Mouse (Mus musculus): ENCODE measurements around the gene Kcnh7. TPM values are rescaled to one million over a fixed set of nuclear protein-coding genes. Genes with fewer than 3 reads are reported as not detected.
A peak's percentile ranks its signal among the peaks of the same experiment; 100 is the strongest.

Gene Kcnh7
- polyA plus RNA-seq, 1 experiment from 2014 or later = 0.13 TPM

DNA sequence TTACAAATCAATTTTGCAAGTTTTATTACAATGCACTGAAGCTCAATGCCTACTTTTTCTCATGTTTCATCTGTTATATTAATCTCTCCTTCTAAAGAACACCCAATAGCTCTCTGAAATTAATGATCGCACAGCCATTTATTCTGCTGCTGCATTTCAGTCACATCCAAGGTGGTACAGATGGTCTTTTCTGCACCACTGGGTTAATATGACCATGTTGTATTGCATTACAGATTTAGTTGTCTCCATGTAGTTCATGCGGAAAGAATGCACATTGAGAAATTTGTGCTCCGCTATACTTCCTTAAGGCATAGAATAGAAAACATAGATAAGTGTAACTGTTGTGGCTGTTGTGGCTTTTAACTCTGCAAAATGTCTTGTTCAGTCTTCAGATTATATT is 328.7 kb downstream of the Kcnh7 start:
- H3K27me3 ChIP-seq (ENCODE audit: insufficient read depth, low read length) = no peaks in the 10 kb centered on the region
- no peak for TF ChIP-seq CTCF (IDR thresholded peaks at IDR 0.05; ENCODE audit: low read depth)
- H3K4me3 ChIP-seq (ENCODE audit: low read depth, low read length) = no peak overlapping the region
- H3K4me1 ChIP-seq (ENCODE audit: insufficient read depth) = no peaks in the 10 kb centered on the region
- WGBS = 94% methylated on average over 3 of the region's 3 CpGs
- no peak overlapping the region for H3K4me2 ChIP-seq
- no peak overlapping the region for H3K9ac ChIP-seq
- no peak overlapping the region for H3K27ac ChIP-seq (ENCODE audit: low read depth)
- DNase-seq (no peak), ATAC-seq (ENCODE audit: insufficient read depth) (no peak)
- H3K36me3 ChIP-seq (ENCODE audit: insufficient read depth) = no peaks in the 10 kb centered on the region
- H3K9me3 ChIP-seq (ENCODE audit: low read depth, low read length) = no peaks in the 10 kb centered on the region

DNA sequence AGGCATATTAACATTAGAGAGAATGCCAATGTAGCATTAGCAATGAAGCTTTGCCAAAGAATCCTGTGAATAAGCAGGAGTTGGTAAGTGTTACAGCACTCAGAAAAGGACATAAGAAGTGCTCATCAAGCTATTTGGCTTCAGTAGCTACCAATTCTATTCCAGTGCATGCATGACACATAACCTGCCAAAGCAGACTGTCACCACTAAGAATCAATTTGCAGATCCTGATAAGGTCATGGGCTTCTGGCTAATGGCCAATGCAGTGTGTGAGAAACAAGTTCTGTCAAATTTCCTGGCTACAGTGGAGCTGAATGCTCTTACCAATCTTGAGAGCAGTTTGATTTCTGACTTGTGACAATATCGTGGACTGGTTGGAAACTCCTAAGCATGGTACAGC is 341.5 kb downstream of the Kcnh7 start:
- TF ChIP-seq CTCF (IDR thresholded peaks at IDR 0.05; ENCODE audit: low read depth) = no peak

DNA sequence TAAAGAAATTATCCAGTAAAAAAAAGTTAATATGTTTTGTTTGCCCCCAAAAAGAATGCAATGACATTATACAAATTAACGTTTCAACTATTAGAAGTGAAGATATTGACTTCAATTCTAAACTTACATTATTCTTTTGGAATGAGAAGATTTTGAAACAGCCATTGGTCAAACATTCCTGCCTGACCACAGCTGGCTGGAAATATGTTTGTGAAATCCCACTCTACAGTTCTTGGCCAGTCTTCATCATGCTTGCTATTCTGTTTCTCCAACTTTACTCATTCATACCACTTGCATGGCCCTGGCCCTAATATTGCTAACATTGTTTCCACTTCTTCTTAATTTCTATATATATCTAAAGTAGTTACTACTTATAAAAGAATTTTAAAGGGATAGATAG is 349.8 kb downstream of the Kcnh7 start:
- Histone ChIP-seq H3K27ac (ENCODE audit: low read depth) (no peak overlapping the region), H3K9me3 (ENCODE audit: low read depth, low read length) (no peaks in the 10 kb centered on the region), H3K4me1 (ENCODE audit: insufficient read depth) (no peaks in the 10 kb centered on the region), H3K4me3 (ENCODE audit: low read depth, low read length) (no peak overlapping the region), H3K27me3 (ENCODE audit: insufficient read depth, low read length) (no peaks in the 10 kb centered on the region), H3K36me3 (ENCODE audit: insufficient read depth) (no peaks in the 10 kb centered on the region), H3K9ac (no peak overlapping the region), H3K4me2 (no peak overlapping the region)
- DNase-seq (no peak), ATAC-seq (ENCODE audit: insufficient read depth) (no peak)
- TF ChIP-seq CTCF (IDR thresholded peaks at IDR 0.05; ENCODE audit: low read depth) = no peak
- 65% methylated on average over 1 of the region's 1 CpGs for WGBS

More for the DNA sequence above, 341.5 kb downstream of the Kcnh7 start:
- DNase-seq = peak; percentile 10
- Histone ChIP-seq H3K27me3 (ENCODE audit: insufficient read depth, low read length) (no peaks in the 10 kb centered on the region), H3K4me1 (ENCODE audit: insufficient read depth) (no peaks in the 10 kb centered on the region), H3K27ac (ENCODE audit: low read depth) (no peak overlapping the region), H3K4me3 (ENCODE audit: low read depth, low read length) (no peak overlapping the region), H3K9me3 (ENCODE audit: low read depth, low read length) (no peaks in the 10 kb centered on the region), H3K9ac (no peak overlapping the region), H3K36me3 (ENCODE audit: insufficient read depth) (no peaks in the 10 kb centered on the region), H3K4me2 (no peak overlapping the region)
- no peak for ATAC-seq (ENCODE audit: insufficient read depth)
- 30% methylated on average over 1 of the region's 1 CpGs for WGBS

DNA sequence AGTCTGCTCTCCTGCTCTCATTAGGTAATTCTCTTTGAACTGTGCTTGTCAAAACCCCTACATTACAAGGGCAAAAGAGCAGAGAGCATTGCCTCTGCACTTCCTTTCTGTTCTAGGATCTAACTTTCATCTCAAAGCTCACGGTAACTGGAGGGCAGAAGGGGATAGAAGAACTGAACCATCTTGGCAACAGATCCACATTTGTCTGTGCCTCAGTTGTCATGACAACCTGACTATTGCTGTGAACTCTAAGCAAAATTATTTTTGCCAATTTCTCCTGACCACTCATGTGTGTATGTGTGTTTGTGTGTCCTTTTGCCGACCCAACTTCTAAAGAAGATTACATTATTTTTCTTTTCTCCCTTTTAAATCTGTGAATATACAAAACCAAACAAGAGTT is 364.9 kb downstream of the Kcnh7 start:
- no peak for DNase-seq
- Histone ChIP-seq H3K4me1 (ENCODE audit: insufficient read depth) (no peaks in the 10 kb centered on the region), H3K4me3 (ENCODE audit: low read depth, low read length) (no peak overlapping the region), H3K27me3 (ENCODE audit: insufficient read depth, low read length) (no peaks in the 10 kb centered on the region), H3K9ac (no peak overlapping the region), H3K36me3 (ENCODE audit: insufficient read depth) (no peaks in the 10 kb centered on the region), H3K4me2 (no peak overlapping the region), H3K27ac (ENCODE audit: low read depth) (no peak overlapping the region), H3K9me3 (ENCODE audit: low read depth, low read length) (no peaks in the 10 kb centered on the region)
- 58% methylated on average over 2 of the region's 2 CpGs for WGBS
- no peak for ATAC-seq (ENCODE audit: insufficient read depth)
- no peak for TF ChIP-seq CTCF (IDR thresholded peaks at IDR 0.05; ENCODE audit: low read depth)

DNA sequence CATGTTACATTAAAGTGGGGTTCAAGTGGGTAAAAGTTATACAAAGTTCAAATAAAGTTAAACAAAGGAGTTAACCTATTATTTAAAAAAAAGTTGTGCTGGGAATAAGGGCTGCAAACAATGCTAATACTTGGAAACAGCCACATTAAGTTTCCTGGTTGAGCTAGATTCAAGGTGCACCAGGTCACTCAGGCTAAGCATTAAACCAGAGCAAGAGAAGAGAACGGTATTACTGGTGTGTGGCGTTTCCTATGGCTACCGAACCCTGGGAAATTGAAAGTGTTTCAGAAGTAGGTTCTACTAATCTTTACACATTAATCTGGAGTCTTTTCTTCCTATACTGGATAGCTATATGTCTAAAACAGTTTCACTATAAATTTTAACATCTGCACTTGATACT is 368.1 kb downstream of the Kcnh7 start:
- H3K9me3 ChIP-seq (ENCODE audit: low read depth, low read length) = no peaks in the 10 kb centered on the region
- no peaks in the 10 kb centered on the region for H3K36me3 ChIP-seq (ENCODE audit: insufficient read depth)
- no peak overlapping the region for H3K27ac ChIP-seq (ENCODE audit: low read depth)
- no peak for TF ChIP-seq CTCF (IDR thresholded peaks at IDR 0.05; ENCODE audit: low read depth)
- no peak for ATAC-seq (ENCODE audit: insufficient read depth)
- H3K27me3 ChIP-seq (ENCODE audit: insufficient read depth, low read length) = no peaks in the 10 kb centered on the region
- 88% methylated on average over 3 of the region's 3 CpGs for WGBS
- DNase-seq = no peak
- H3K9ac ChIP-seq = no peak overlapping the region
- no peak overlapping the region for H3K4me2 ChIP-seq
- no peak overlapping the region for H3K4me3 ChIP-seq (ENCODE audit: low read depth, low read length)
- no peaks in the 10 kb centered on the region for H3K4me1 ChIP-seq (ENCODE audit: insufficient read depth)

DNA sequence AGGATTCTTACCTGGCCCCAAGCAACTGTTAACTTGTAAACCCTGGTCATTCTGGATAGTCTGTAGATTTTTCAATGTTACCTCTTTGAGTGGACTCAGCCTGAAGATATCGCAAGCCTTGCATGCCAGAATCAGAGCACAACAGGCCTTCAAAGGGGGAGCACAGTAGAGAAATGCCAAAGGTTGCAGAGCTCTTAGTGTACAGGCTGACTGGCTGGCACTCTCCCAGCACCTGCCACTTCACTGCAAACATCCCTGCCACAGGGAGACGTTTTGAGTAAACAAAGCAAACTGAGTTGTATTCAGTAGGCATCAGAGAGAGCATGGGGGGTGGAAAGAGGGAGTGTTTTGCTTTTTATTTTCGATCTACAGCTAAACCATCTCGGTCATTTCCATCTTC is 375.3 kb downstream of the Kcnh7 start:
- DNase-seq = peak; percentile 11
- H3K4me3 ChIP-seq (ENCODE audit: low read depth, low read length) = no peak overlapping the region
- 51% methylated on average over 4 of the region's 4 CpGs for WGBS
- no peak overlapping the region for H3K4me2 ChIP-seq
- no peak overlapping the region for H3K27ac ChIP-seq (ENCODE audit: low read depth)
- no peaks in the 10 kb centered on the region for H3K36me3 ChIP-seq (ENCODE audit: insufficient read depth)
- ATAC-seq (ENCODE audit: insufficient read depth) = no peak
- no peak overlapping the region for H3K9ac ChIP-seq
- no peaks in the 10 kb centered on the region for H3K9me3 ChIP-seq (ENCODE audit: low read depth, low read length)
- no peak for TF ChIP-seq CTCF (IDR thresholded peaks at IDR 0.05; ENCODE audit: low read depth)
- no peaks in the 10 kb centered on the region for H3K4me1 ChIP-seq (ENCODE audit: insufficient read depth)
- H3K27me3 ChIP-seq (ENCODE audit: insufficient read depth, low read length) = no peaks in the 10 kb centered on the region

DNA sequence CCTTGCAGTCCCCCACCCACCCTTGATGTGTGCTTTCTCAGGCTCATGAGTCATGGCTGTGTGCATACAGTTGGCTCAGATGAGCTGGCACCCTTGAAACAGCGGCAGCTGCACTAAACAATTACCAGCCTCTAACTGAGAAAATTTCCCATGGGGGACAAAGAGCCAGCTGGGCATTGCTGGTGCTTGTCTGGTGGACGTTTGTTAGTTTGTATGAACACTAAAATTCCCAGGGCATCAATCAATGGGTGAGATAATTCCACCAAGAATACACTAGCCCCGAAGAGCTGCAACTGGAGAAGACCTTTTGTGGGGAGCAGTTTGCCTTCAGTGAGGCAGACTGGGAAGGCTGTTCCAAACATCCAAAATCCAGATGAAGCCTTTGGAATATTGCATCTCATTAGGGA is 376.6 kb downstream of the Kcnh7 start:
- DNase-seq (no peak), ATAC-seq (ENCODE audit: insufficient read depth) (no peak)
- Histone ChIP-seq H3K36me3 (ENCODE audit: insufficient read depth) (no peaks in the 10 kb centered on the region), H3K27me3 (ENCODE audit: insufficient read depth, low read length) (no peaks in the 10 kb centered on the region), H3K4me3 (ENCODE audit: low read depth, low read length) (no peak overlapping the region), H3K9me3 (ENCODE audit: low read depth, low read length) (no peaks in the 10 kb centered on the region), H3K4me2 (no peak overlapping the region), H3K27ac (ENCODE audit: low read depth) (no peak overlapping the region), H3K9ac (no peak overlapping the region), H3K4me1 (ENCODE audit: insufficient read depth) (no peaks in the 10 kb centered on the region)
- no peak for TF ChIP-seq CTCF (IDR thresholded peaks at IDR 0.05; ENCODE audit: low read depth)
- 26% methylated on average over 3 of the region's 3 CpGs for WGBS

DNA sequence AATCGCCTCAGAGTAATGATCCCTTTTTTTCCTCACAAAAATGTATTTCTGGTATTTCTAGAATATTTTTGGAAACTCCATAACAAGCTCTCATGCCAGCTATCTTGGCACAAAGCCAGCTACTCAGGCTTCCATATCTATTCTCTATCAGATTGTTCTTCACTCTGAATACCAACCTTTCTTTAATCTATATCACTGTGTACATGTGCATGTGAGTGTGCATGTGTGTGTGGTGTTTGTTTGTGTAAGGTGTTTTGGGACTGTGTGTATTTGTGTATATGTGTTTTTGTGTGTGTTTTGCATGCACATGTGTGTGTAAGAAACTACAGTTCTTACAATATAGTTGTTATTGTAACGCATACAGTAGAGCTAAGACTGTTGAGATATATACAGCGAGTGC is 377.2 kb downstream of the Kcnh7 start:
- Histone ChIP-seq H3K27ac (ENCODE audit: low read depth) (no peak overlapping the region), H3K9me3 (ENCODE audit: low read depth, low read length) (no peaks in the 10 kb centered on the region), H3K4me1 (ENCODE audit: insufficient read depth) (no peaks in the 10 kb centered on the region), H3K36me3 (ENCODE audit: insufficient read depth) (no peaks in the 10 kb centered on the region), H3K4me3 (ENCODE audit: low read depth, low read length) (no peak overlapping the region), H3K27me3 (ENCODE audit: insufficient read depth, low read length) (no peaks in the 10 kb centered on the region), H3K4me2 (no peak overlapping the region), H3K9ac (no peak overlapping the region)
- 84% methylated on average over 3 of the region's 3 CpGs for WGBS
- DNase-seq (peak; percentile 5), ATAC-seq (ENCODE audit: insufficient read depth) (no peak)
- no peak for TF ChIP-seq CTCF (IDR thresholded peaks at IDR 0.05; ENCODE audit: low read depth)
